Mouse (Mus musculus) hindbrain, embryonic 15.5 days (tissue): Measurements from ENCODE around the gene Galns. TPM values are rescaled to one million over a fixed set of nuclear protein-coding genes. Genes with fewer than 3 reads are reported as not detected.
A peak's percentile ranks its signal among the peaks of the same experiment; 100 is the strongest.

Experiments used
- ATAC-seq: fragments of 200-750 bp; cut with Nextera tagmentation; 2 replicates; pipeline ENCODE4 v1.8.0; 2017; ENCODE audit warnings: low read depth, moderate number of reproducible peaks, moderate TSS enrichment; ENCODE audit not compliant: low FRiP score
- H3K27ac ChIP-seq: fragments of 300-500 bp; sonication (generic); replicated peaks from 2 replicates; pipeline ENCODE4 v1.5.1; 2015; ENCODE audit warnings: mild to moderate bottlenecking, inconsistent platforms
- H3K27me3 ChIP-seq: fragments of 300-500 bp; sonication (generic); 2 replicates; pipeline ENCODE4 v1.6.1; 2015; ENCODE audit warnings: control low read depth, inconsistent platforms
- H3K36me3 ChIP-seq: fragments of 300-500 bp; sonication (generic); 2 replicates; pipeline ENCODE4 v1.6.1; 2015; ENCODE audit warnings: control low read depth, inconsistent platforms
- H3K4me1 ChIP-seq: fragments of 300-500 bp; sonication (generic); replicated peaks from 2 replicates; pipeline ENCODE4 v1.6.1; 2015; ENCODE audit warnings: control low read depth, inconsistent platforms
- H3K4me2 ChIP-seq: fragments of 300-500 bp; sonication (generic); 2 replicates; pipeline ENCODE4 v1.6.1; 2015; ENCODE audit warnings: moderate library complexity, mild to moderate bottlenecking, inconsistent platforms
- H3K4me3 ChIP-seq: fragments of 300-500 bp; sonication (generic); 2 replicates; pipeline ENCODE4 v1.5.1; 2015; ENCODE audit warnings: mild to moderate bottlenecking, inconsistent platforms
- H3K9ac ChIP-seq: fragments of 300-500 bp; sonication (generic); 2 replicates; pipeline ENCODE4 v1.6.1; 2015; ENCODE audit warnings: inconsistent platforms
- H3K9me3 ChIP-seq: fragments of 300-500 bp; sonication (generic); 2 replicates; pipeline ENCODE4 v1.6.1; 2016; ENCODE audit warnings: control low read depth, inconsistent platforms
- WGBS: fragments of 180-500 bp; shearing (Covaris S2); methylation state at CpG from one replicate; pipeline ENCODE4 v1.1.7; 2015; 5-methylcytosine and 5-hydroxymethylcytosine counted together
- polyA plus RNA-seq: library from polyadenylated mRNA; unstranded; fragments of >200 nt; fragmentation: Nextera tagmentation; extraction: Ambion mirVana; gene quantifications from 2 replicates; pipeline ENCODE4 v1.2.1, GENCODE M21; 2015

The Galns gene
- polyA plus RNA-seq, 1 experiment from 2014 or later, result 6.8 TPM

DNA sequence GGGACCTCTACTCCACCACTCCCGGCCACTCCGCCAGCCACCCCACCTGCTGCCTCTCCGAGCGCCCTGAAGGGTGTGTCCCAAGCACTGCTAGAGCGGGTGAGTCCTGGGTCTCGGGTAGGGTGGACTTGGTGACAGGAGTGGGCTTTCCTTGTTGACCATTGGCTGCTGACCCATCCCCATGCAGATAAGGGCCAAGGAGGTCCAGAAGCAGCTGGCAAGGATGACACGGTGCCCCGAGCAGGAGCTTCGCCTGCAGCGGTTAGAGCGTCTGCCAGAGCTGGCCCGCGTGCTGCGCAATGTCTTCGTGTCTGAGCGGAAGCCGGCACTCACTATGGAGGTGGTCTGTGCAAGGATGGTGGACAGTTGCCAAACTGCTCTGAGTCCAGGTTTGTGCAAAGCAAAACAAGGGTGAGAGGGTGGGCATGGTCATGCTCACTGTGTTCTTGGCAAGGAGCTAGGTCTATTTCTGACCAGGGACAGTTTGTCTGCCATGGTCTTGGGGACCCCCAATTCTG, 39.5 kb downstream of the Galns start:
- WGBS, result 95% methylated on average over 17 of the region's 17 CpGs
- Histone ChIP-seq H3K9me3 (no peaks in the 10 kb centered on the region), H3K4me1 (peaks cover 51% of the 10 kb centered on the region), H3K9ac (no peak overlapping the region), H3K27me3 (no peaks in the 10 kb centered on the region), H3K36me3 (0 out of 2 replicates have a peak, but pooled peaks cover 6% of the 10 kb centered on the region), H3K4me3 (no peak overlapping the region), H3K4me2 (no peak overlapping the region), H3K27ac (no peak overlapping the region)
- ATAC-seq, result no peak

DNA sequence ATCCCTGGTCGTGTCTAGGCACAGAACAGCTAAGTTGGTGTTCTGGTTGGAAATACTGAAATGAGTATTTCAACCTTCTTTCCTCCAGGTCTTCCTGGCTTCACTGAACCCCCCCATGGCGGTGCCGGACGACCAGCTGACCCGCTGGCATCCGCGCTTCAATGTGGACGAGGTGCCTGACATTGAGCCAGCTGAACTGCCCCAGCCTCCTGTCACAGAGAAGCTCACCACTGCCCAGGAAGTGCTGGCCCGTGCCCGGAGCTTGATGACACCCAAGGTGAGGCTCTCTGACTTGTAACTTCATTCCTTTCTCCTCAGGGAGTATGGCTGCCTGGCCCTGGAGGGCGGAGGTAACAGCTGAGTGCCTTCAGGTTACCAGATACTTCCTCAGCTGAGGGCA, 40.1 kb downstream of the Galns start:
- H3K27me3 ChIP-seq, result no peaks in the 10 kb centered on the region
- H3K36me3 ChIP-seq, result 0 out of 2 replicates have a peak, but pooled peaks cover 6% of the 10 kb centered on the region
- 94% methylated on average over 11 of the region's 11 CpGs for WGBS
- H3K27ac ChIP-seq, result no peak overlapping the region
- no peak overlapping the region for H3K4me2 ChIP-seq
- no peaks in the 10 kb centered on the region for H3K9me3 ChIP-seq
- ATAC-seq, result no peak
- H3K4me1 ChIP-seq, result peaks cover 57% of the 10 kb centered on the region
- no peak overlapping the region for H3K4me3 ChIP-seq
- H3K9ac ChIP-seq, result no peak overlapping the region

DNA sequence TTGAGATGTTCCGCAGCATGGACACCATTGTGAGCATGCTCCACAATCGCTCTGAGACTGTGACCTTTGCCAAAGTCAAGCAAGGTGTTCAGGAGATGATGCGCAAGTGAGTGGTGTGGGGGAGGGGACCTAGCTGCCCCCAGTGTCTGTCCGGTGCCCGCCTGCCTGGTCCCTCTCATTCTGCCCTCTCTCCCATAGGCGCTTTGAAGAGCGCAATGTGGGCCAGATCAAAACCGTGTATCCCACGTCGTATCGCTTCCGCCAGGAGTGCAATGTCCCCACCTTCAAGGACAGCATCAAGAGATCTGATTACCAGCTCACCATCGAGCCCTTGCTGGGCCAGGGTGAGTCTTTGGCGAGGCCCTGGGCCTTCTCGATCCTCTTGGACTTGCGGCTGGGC, 41.3 kb downstream of the Galns start:
- no peak overlapping the region for H3K4me2 ChIP-seq
- no peak overlapping the region for H3K9ac ChIP-seq
- H3K4me1 ChIP-seq, result peaks cover 45% of the 10 kb centered on the region
- H3K27me3 ChIP-seq, result no peaks in the 10 kb centered on the region
- ATAC-seq, result no peak
- no peaks in the 10 kb centered on the region for H3K9me3 ChIP-seq
- H3K4me3 ChIP-seq, result no peak overlapping the region
- 0 out of 2 replicates have a peak, but pooled peaks cover 6% of the 10 kb centered on the region for H3K36me3 ChIP-seq
- no peak overlapping the region for H3K27ac ChIP-seq
- 95% methylated on average over 16 of the region's 16 CpGs for WGBS

DNA sequence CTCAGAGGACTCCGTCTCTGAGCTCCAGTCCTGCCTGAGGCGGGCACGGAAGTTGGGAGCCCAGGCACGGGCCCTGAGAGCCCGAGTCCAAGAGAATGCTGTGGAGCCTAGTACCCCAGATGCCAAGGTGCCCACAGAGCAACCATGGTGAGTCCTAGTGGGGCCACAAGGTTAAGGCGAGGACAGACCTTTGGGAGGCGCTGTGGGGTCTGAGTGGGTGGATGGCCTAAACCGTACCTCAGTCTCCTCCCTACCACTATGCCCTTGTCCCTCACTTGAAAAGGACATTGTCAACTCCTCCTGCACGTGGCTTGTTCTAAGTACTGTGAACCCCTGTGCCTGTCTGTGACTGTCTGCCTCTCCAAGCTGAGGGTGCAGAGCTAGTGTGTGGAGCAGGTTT, 41.9 kb downstream of the Galns start:
- peak overlapping the region; percentile 97 for H3K4me2 ChIP-seq
- H3K4me3 ChIP-seq, result peak overlapping the region; percentile 93
- no peak overlapping the region for H3K27ac ChIP-seq
- no peak for ATAC-seq
- H3K27me3 ChIP-seq, result no peaks in the 10 kb centered on the region
- no peaks in the 10 kb centered on the region for H3K9me3 ChIP-seq
- WGBS, result 61% methylated on average over 9 of the region's 9 CpGs
- H3K36me3 ChIP-seq, result 0 out of 2 replicates have a peak, but pooled peaks cover 3% of the 10 kb centered on the region
- peaks cover 38% of the 10 kb centered on the region for H3K4me1 ChIP-seq
- no peak overlapping the region for H3K9ac ChIP-seq

DNA sequence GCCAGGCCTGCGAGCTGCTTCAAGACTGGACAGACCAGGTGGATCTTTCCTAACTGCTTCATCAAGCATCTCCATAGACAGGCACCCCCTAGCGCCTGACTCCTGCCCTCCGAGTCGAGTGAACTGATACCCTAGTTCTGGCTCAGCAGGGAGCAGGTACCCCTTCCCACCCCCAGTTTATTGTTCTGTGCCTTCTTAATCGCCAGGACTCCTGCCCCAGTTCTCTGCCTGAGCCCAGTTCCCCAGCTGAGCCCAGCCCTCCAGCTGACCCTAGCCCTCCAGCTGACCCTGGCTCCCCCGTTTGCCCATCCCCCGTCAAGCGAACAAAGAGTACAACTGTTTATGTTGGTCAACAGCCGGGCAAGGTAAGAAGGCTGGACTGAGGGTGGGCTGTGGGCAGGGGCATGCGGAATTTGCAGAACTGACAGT, 42.4 kb downstream of the Galns start:
- 0 out of 2 replicates have a peak overlapping the region, but pooled peaks have one; percentile 14 for H3K9ac ChIP-seq
- H3K4me1 ChIP-seq, result peaks cover 35% of the 10 kb centered on the region
- WGBS, result 15% methylated on average over 10 of the region's 10 CpGs
- H3K27ac ChIP-seq, result no peak overlapping the region
- H3K9me3 ChIP-seq, result no peaks in the 10 kb centered on the region
- ATAC-seq, result no peak
- peak overlapping the region; percentile 93 for H3K4me3 ChIP-seq
- H3K36me3 ChIP-seq, result no peaks in the 10 kb centered on the region
- H3K27me3 ChIP-seq, result no peaks in the 10 kb centered on the region
- H3K4me2 ChIP-seq, result peak overlapping the region; percentile 97

DNA sequence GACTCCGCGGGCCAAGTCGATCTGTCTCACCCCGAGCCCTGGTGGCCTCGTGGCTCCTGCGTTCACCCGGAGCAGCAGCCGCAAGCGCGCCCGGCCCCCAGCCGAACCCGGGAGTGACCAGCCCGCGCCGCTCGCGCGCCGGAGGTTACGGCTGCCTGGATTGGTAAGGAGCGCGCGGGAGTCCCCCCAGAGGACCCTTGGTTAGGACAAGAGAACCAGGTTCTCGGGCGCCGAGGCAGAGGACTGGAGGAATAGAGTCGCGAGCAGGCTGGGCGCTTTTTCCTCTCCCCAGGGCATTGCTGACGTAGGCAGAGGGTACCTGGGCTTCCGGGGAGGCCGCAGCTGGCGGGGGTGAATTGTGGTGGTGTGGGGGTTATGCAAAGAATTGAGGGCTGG, 43.2 kb downstream of the Galns start:
- peak overlapping the region; percentile 83 for H3K9ac ChIP-seq
- ATAC-seq, result no peak; the same call in none of the 2 replicates
- no peaks in the 10 kb centered on the region for H3K27me3 ChIP-seq
- H3K4me3 ChIP-seq, result peak overlapping the region; percentile 93
- H3K4me2 ChIP-seq, result peak overlapping the region; percentile 97
- no peaks in the 10 kb centered on the region for H3K36me3 ChIP-seq
- peak overlapping the region; percentile 71 for H3K27ac ChIP-seq
- peaks cover 29% of the 10 kb centered on the region for H3K4me1 ChIP-seq
- WGBS, result 0% methylated on average over 33 of the region's 34 CpGs
- H3K9me3 ChIP-seq, result no peaks in the 10 kb centered on the region

DNA sequence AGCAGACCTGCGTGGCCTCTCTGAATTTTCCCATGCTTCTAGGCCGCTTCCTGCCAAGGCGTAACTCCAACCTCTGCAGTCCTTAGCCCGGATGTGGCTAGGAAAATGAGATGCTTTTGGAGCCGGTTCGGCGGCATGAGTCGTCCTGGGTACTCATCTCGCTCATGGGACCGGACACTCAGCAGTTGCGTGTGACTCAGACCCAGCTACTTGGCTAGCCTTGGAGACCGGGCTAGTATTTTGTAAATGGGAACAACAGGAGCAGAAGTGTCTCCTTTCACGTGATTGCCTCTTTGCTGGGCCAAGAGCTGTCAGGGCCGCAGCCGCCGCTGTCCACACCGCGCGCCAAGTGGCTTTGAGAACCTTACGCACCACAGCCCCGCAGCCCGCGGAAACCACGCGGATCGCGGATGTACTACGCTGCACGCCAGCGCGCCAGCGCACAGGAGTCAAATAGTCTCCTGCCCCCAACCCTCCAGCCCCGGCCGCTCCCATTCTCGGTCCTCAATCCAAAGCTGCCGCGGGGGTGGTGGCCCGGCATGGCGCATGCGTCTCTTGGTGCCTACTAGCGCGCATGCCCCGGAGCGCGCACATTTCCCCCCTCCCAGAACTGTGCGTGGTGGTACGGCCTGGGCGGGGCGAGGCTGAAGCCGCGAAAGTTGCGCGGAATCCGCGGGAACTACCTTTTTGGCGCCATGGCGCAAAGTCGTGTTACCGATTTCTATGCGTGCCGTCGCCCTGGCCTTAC, 43.7 kb downstream of the Galns start, which contains the start of gene Cdt1:
Gene Cdt1 (plus strand): TSS at position 655 of the 748 bp plus-strand sequence.
- Histone ChIP-seq H3K27me3 (no peaks in the 10 kb centered on the region), H3K36me3 (no peaks in the 10 kb centered on the region), H3K4me1 (peaks cover 27% of the 10 kb centered on the region), H3K4me3 (peak within 1 kb of the TSS; percentile 93), H3K9ac (peak within 1 kb of the TSS; percentile 83), H3K27ac (peak within 1 kb of the TSS; percentile 94), H3K4me2 (peak within 1 kb of the TSS; percentile 97), H3K9me3 (no peaks in the 10 kb centered on the region)
- under 1% methylated on average over 62 of the region's 62 CpGs for WGBS
- ATAC-seq, result peak; percentile 97

DNA sequence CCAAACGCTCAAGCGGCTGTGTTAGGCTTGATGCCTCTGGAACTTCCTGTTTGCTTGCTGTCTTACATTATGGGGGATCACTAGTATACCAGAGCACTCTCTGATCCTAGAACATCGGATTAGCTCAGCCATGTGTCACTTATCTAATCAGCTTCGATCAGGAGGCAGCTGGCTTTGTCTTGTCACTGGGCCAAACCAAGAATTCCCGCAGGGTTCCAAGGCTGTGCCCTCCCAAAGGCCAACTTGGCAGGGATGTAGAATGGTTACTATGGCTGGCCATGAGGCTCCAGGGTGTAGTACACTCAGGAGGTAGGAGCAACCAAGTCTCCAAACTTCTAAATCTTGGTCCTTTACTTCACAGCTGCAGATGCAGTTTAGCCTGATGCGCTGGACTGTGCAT, 44.5 kb downstream of the Galns start:
- Histone ChIP-seq H3K9me3 (no peaks in the 10 kb centered on the region), H3K36me3 (no peaks in the 10 kb centered on the region), H3K27ac (peak overlapping the region; percentile 94), H3K27me3 (no peaks in the 10 kb centered on the region), H3K4me2 (peak overlapping the region; percentile 97), H3K4me3 (peak overlapping the region; percentile 93), H3K9ac (peak overlapping the region; percentile 83), H3K4me1 (peaks cover 27% of the 10 kb centered on the region)
- WGBS, result 35% methylated on average over 6 of the region's 6 CpGs
- no peak for ATAC-seq

DNA sequence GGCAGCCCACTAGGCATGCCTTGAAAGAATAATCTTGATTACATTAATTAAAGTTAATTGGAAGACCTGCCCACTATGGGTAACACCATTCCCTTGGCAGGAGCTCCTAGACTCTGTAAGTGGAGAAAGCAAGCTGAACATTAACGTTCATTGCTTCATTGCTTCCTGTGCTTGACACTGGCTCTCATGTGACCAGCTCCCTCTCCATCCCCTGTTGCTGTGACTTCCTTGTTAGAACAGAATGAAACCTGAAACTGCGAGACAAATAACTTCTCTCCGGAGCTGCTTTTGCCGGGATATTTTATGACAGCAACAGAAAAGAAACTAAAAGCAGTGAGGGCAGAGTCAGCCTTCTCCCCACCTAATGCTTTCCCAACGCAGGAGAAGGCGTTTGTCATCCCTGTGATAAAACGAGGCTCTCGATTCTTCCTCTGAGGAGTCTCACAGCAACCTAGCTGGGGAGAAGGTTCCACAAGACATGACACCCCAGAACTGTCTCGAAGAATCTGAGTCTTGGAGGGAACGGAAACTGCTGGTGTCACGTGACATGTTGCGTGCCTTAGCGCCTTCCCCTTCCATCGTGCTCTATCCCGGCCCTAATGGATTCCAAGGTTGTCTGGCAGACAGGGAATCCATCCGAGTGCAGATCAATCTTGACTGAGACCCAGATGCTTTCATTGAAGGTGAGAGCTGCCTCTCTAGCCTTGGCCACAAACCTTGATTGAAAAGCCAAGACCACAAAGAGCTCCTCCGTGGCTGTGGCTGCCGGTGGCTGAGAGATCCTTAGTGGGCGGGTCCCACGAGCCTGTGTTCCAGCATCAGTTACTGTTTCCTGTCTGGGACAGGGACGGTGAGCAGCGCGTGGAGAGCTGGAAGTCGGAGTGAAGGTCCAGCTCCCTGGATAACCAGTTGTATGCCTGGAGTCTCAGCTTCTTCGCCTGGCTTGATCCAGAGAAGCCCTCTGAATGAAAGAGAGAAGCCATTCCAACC, 46.6 kb downstream of the Galns start:
- WGBS, result 89% methylated on average over 25 of the region's 25 CpGs
- ATAC-seq, result no peak
- H3K4me1 ChIP-seq, result peaks cover 27% of the 10 kb centered on the region

DNA sequence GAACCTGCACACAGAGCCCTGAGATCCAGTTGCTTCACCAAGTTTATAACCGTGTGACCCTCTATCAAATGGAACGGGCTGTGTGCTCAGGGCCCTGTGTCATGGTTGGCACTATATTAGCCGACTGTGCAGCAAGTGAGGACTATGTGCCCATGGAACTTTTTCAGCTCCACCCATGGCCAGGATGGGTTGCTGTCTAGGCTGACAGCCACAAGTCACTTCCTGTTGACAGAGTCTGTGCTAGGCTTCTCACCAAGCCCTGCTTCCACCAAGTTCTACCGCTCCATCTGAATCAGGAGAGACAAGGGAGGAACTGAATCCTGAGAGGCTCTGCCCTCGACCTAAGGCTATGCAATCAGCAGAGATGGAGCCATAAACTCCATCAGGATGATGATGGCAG, 50.1 kb downstream of the Galns start:
- Histone ChIP-seq H3K27ac (no peak overlapping the region), H3K4me3 (no peak overlapping the region), H3K4me2 (no peak overlapping the region), H3K36me3 (no peaks in the 10 kb centered on the region), H3K9ac (no peak overlapping the region), H3K9me3 (no peaks in the 10 kb centered on the region), H3K27me3 (no peaks in the 10 kb centered on the region), H3K4me1 (peaks cover under 1% of the 10 kb centered on the region)
- no peak for ATAC-seq
- 81% methylated on average over 5 of the region's 5 CpGs for WGBS

More for the DNA sequence above, 46.6 kb downstream of the Galns start:
- Histone ChIP-seq H3K4me2 (no peak overlapping the region), H3K9me3 (no peaks in the 10 kb centered on the region), H3K36me3 (no peaks in the 10 kb centered on the region), H3K27me3 (no peaks in the 10 kb centered on the region), H3K4me3 (no peak overlapping the region), H3K9ac (no peak overlapping the region), H3K27ac (no peak overlapping the region)

DNA sequence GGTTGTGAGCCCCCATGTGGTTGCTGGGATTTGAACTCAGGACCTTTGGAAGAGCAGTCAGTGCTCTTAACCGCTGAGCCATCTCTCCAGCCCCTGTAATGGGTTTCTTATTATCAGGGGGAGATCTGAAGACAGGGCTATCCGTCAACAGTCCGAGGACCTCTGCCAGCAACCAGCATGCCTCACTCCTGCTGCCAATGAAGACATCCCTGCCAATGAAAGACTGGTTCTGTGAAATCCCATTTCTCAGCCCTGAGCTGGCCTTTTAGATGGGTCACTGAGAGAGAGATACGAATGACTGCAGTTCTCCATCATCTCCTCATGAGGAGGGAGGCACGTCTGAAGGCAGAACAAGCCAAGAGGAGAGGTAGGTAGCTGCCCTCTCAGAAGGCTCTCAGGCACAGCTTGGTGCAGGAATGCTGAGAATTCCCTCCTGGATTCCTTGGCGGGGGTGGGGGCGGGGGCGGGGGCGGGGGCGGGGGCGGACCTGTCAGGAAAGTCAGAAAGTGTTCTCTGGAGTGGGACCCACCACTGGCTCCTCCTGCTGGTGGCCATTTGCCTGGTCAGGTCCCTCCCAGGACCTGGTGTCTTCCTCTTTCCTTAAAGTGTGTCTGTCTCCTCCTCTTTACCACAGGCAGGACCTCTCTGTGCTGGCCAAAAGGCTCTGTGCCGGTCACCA, 52.5 kb downstream of the Galns start:
- Histone ChIP-seq H3K36me3 (no peaks in the 10 kb centered on the region), H3K9me3 (no peaks in the 10 kb centered on the region), H3K27me3 (no peaks in the 10 kb centered on the region), H3K4me2 (no peak overlapping the region), H3K9ac (no peak overlapping the region), H3K4me1 (no peaks in the 10 kb centered on the region; the same call in 1 of the 2 replicates), H3K4me3 (no peak overlapping the region), H3K27ac (no peak overlapping the region)
- no peak for ATAC-seq
- 16% methylated on average over 12 of the region's 12 CpGs for WGBS
